Mouse (Mus musculus) G1E (cell line): ENCODE measurements around the gene Srebf1.

Experiments used
- CTCF ChIP-seq: IDR thresholded peaks from 2 replicates; pipeline ENCODE4 v1.5.1; 2012; ENCODE audit warnings: low read depth, low read length, inconsistent platforms, mixed read lengths
- GATA1 ChIP-seq: IDR thresholded peaks from 2 replicates; pipeline ENCODE4 v1.6.1; 2012; ENCODE audit warnings: borderline replicate concordance, low read length, inconsistent platforms, mixed read lengths
- GATA2 ChIP-seq: IDR thresholded peaks from 2 replicates; pipeline ENCODE4 v1.6.1; 2012; ENCODE audit warnings: low read depth, low read length, inconsistent platforms, borderline replicate concordance

DNA sequence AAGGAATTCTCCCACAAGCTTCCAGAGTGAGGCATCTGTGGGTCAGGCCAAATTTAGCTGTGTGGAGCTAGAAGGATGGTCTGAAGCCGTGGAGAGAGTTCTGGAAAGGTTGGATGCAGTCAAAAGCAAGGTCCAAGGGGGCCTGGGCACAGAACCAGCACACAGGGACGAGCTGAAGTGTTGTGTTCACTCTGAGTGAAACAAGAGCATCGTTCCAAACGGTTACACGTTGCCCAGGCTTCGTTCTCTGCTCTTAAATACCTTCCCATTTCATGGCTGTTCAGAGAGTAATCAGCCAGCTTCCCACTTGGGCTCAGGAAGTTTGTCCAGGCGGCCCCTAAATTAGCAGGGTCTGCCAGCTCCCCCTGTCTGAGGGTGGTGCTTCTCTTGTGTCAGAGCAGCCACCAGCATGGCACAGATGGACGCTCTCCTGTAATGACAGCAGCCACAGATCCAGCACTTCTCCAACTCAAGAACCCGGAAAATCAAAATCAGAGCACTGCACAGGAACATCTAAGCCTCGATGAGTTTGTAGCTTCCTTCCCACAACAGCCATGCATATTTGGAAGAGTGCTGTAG lies 48.7 kb downstream of the Srebf1 start:
- TF ChIP-seq CTCF (no peak), GATA1 (no peak), GATA2 (no peak)
